Mouse (Mus musculus): ENCODE data around the gene F2r. TPM values are rescaled to one million over a fixed set of nuclear protein-coding genes. Genes with fewer than 3 reads are reported as not detected.
A peak's percentile ranks its signal among the peaks of the same experiment; 100 is the strongest.

Gene F2r
- polyA plus RNA-seq (2015; fragmentation: Nextera tagmentation; extraction: Ambion mirVana) = 72.4 and 74.6 TPM in 2 replicates

DNA sequence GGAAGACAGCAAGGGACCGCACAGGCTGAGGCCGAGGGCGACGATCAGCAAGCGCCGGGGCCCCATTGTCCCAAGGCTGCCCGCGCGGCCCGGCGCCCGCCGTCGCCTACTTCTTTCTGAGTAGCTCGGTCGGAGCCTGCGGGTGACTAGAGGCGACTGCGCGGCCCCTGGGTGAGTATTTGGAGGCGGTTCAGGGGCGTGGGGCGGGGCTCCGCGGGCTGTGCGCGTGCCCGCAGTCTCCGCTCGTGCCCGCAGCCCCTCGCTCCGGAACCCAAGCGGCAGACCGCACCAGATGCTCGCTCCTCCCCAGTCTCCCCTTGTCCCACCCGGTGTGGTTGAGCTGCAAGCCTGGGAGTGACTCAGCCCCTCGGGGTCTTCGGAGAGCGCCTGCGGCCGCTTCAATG, at the start of gene F2r:
F2r (minus strand) TSS at position 179 of the 404 bp plus-strand sequence.
- H3K36me3 ChIP-seq = no peaks in the 10 kb centered on the region
- no peaks in the 10 kb centered on the region for H3K9me3 ChIP-seq
- ATAC-seq (ENCODE audit: insufficient number of reproducible peaks, low FRiP score, low TSS enrichment, low read depth) = peak; percentile 88
- WGBS = under 1% methylated on average over 39 of the region's 42 CpGs
- H3K9ac ChIP-seq = peak within 1 kb of the TSS; percentile 86
- peaks cover 30% of the 10 kb centered on the region for H3K4me1 ChIP-seq
- peak within 1 kb of the TSS; percentile 84 for H3K27ac ChIP-seq
- peak within 1 kb of the TSS; percentile 78 for H3K4me3 ChIP-seq
- no peaks in the 10 kb centered on the region for H3K27me3 ChIP-seq
- peak within 1 kb of the TSS; percentile 76 for H3K4me2 ChIP-seq

DNA sequence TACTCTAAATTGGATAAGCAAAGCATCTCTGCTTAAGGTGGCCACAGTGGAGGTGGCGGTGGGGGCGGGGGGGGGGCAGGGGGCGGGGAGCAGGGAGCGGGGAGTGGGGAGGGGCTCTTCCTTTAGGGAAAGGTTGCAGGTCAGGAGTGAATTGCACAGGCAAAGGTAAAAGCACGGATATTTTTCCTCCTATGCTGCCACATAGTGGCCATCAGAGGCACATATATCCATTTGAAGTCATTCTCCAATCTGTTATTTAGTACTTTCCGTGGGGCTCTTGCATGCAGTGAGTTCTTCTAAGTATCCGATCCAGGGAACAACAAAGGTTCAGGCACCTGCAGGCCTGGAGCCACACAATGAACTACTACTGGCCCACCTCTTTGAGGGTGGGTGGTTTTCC, 49.0 kb upstream of the F2r start:
- Histone ChIP-seq H3K27ac (no peak overlapping the region), H3K9me3 (no peaks in the 10 kb centered on the region), H3K4me3 (no peak overlapping the region), H3K4me1 (no peaks in the 10 kb centered on the region), H3K4me2 (no peak overlapping the region), H3K9ac (no peak overlapping the region), H3K27me3 (no peaks in the 10 kb centered on the region), H3K36me3 (peaks cover 19% of the 10 kb centered on the region; the same call in 1 of the 2 replicates)
- no peak for ATAC-seq (ENCODE audit: insufficient number of reproducible peaks, low FRiP score, low TSS enrichment, low read depth)
- 22% methylated on average over 4 of the region's 7 CpGs for WGBS

DNA sequence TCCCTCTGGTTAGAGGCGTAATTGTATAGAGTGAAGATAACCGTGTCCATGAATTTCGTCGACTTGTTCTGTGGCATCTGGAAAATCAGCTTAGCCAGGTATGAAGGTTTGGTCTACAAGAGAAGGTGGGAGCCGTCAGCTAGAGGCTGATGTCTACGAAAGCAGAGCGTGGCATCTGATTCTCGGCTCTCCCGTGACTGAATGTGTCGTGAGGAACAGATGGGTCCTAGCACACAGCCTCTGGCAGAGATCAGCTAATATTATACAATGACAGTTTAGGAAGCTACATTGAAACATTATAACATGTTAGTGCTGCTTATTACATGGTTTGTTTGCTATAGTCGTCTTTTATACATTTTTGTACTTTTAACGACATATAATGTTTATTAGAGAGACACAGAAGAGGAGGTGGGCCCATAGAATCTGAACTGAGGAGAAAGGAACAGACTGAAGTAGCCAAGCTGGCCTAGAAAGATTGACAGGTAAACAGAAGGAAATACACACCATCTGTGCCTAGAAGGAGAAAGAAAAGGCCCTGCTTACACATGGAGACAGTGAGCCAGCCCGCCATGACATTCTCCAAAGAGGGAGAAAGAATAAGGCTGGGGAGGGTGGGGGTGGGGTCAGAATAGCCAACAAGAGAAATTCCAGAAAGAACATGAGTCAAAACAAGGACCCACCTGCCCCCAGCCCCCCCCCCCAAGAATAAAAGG, 47.5 kb upstream of the F2r start:
- ATAC-seq (ENCODE audit: insufficient number of reproducible peaks, low FRiP score, low TSS enrichment, low read depth) = no peak
- 79% methylated on average over 13 of the region's 13 CpGs for WGBS
- Histone ChIP-seq H3K27me3 (no peaks in the 10 kb centered on the region), H3K4me1 (no peaks in the 10 kb centered on the region), H3K36me3 (peaks cover 23% of the 10 kb centered on the region), H3K27ac (no peak overlapping the region), H3K4me2 (no peak overlapping the region), H3K4me3 (no peak overlapping the region), H3K9ac (no peak overlapping the region), H3K9me3 (no peaks in the 10 kb centered on the region)

DNA sequence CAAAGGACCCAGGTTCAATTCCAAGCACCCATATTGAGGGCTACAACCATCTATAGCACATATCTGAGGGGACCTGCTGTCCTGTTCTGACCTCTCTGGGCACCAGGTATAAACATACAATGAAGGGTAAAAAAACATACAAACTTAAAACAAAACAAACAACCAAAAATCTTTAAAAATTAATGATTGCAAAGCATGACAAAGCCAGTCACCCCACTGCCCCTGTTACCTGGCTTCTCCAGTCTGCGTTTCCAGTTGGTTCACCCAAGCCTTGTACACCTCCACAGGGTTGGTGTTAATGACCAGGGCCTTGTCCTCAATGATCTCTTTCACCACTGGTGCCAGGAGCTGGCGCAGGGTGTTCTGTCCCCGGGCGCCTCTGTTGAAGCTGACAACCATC, 45.5 kb upstream of the F2r start:
- Histone ChIP-seq H3K27me3 (no peaks in the 10 kb centered on the region), H3K9ac (no peak overlapping the region), H3K36me3 (peaks cover 22% of the 10 kb centered on the region), H3K9me3 (no peaks in the 10 kb centered on the region), H3K27ac (no peak overlapping the region), H3K4me2 (no peak overlapping the region), H3K4me1 (no peaks in the 10 kb centered on the region), H3K4me3 (no peak overlapping the region)
- 92% methylated on average over 4 of the region's 4 CpGs for WGBS
- no peak for ATAC-seq (ENCODE audit: insufficient number of reproducible peaks, low FRiP score, low TSS enrichment, low read depth)

DNA sequence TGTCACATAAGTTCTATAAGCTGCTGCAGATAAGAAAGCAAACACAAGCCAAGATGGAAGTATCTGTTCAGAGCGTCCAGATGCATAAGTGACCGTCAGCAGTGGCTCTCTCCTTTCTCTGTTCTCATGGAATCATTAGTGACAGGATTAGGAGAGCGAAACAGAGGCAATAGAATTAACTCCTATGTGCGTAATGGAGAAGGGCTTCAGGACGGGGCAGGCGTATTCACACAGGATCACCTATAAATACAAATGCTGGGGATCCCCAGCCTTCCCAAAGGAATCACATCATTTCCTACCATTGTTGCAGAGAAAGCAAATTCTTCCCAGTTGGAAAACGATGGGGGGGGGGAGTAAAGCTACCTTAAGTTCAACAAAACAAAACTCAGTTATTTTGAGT, 41.1 kb upstream of the F2r start:
- Histone ChIP-seq H3K4me2 (no peak overlapping the region), H3K36me3 (peaks cover 14% of the 10 kb centered on the region), H3K27ac (no peak overlapping the region), H3K9ac (no peak overlapping the region), H3K4me3 (no peak overlapping the region), H3K27me3 (no peaks in the 10 kb centered on the region), H3K4me1 (peaks cover 4% of the 10 kb centered on the region; the same call in 1 of the 2 replicates), H3K9me3 (no peaks in the 10 kb centered on the region)
- 78% methylated on average over 7 of the region's 7 CpGs for WGBS
- no peak for ATAC-seq (ENCODE audit: insufficient number of reproducible peaks, low FRiP score, low TSS enrichment, low read depth)

DNA sequence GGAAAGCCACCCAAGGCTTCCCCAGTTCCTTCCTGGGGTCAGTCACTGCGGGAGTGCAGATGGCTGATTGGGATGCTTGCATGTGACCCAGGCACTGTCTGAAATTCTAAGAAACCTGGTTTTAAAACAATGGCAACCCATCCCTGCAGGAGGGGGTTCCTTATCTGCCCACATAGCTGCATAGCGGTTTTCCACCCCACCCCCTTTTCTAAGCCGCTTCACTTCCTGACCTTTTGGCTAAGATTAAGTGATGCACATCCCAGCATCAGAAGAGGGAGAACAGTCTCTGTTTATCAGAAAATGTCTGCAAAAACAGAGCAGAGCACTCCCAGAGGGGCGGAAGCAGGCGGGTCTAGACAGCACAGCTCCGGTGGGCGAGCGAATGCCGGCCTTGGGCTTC, 38.9 kb upstream of the F2r start:
- Histone ChIP-seq H3K4me1 (peaks cover 4% of the 10 kb centered on the region; the same call in 1 of the 2 replicates), H3K27ac (no peak overlapping the region), H3K4me3 (no peak overlapping the region), H3K27me3 (no peaks in the 10 kb centered on the region), H3K9me3 (no peaks in the 10 kb centered on the region), H3K9ac (no peak overlapping the region), H3K4me2 (no peak overlapping the region), H3K36me3 (peaks cover 7% of the 10 kb centered on the region; the same call in 1 of the 2 replicates)
- 78% methylated on average over 9 of the region's 9 CpGs for WGBS
- no peak for ATAC-seq (ENCODE audit: insufficient number of reproducible peaks, low FRiP score, low TSS enrichment, low read depth)

DNA sequence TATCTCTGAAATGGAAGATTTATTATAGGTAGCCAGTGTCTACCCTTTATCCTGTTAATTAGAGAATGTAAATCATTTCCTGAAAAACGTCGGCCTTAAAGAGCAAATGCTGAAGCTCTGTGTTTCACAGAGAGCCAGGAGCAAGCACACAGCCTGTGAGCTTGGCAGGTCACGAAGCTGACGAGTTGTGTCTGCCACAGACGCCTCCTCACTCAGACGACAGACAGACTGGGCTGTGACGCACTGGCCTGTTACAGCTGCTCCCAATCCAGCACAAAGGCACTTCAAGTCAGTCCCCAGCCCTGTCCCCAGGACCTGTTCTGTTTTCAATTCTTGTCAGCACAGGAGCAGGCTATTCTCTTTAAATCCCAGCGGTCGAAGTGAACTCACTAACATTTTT, 37.0 kb upstream of the F2r start:
- 16% methylated on average over 9 of the region's 9 CpGs for WGBS

DNA sequence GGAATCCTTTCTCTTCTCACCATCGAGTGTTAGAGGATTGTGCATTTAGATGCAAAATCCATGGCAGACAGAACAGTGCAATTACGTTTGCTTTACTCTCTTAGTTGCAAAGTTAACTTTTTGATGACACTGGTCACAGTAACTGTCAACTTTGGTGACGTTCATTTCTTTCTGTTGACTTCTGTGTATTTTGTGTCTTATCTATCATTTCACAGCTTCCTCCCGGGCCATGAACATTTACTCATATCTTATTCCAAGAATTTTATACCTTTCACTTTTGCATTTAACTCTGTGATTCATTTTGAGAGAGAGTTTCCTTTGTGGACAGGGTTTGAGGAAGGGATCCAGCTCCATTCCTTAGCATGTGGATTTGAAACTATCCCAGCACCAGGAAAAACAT, 35.4 kb upstream of the F2r start:
- no peak overlapping the region for H3K9ac ChIP-seq
- no peaks in the 10 kb centered on the region for H3K36me3 ChIP-seq
- H3K4me1 ChIP-seq = peaks cover 4% of the 10 kb centered on the region; the same call in 1 of the 2 replicates
- whole genome bisulfite sequencing = 74% methylated on average over 4 of the region's 4 CpGs
- no peak overlapping the region for H3K27ac ChIP-seq
- H3K4me3 ChIP-seq = no peak overlapping the region
- no peaks in the 10 kb centered on the region for H3K27me3 ChIP-seq
- H3K4me2 ChIP-seq = no peak overlapping the region
- no peaks in the 10 kb centered on the region for H3K9me3 ChIP-seq
- ATAC-seq (ENCODE audit: insufficient number of reproducible peaks, low FRiP score, low TSS enrichment, low read depth) = no peak

More for the DNA sequence above, 37.0 kb upstream of the F2r start:
- ATAC-seq (ENCODE audit: insufficient number of reproducible peaks, low FRiP score, low TSS enrichment, low read depth) = no peak
- Histone ChIP-seq H3K4me3 (no peak overlapping the region), H3K9ac (no peak overlapping the region), H3K36me3 (no peaks in the 10 kb centered on the region), H3K4me1 (peaks cover 4% of the 10 kb centered on the region; the same call in 1 of the 2 replicates), H3K27me3 (no peaks in the 10 kb centered on the region), H3K27ac (no peak overlapping the region), H3K9me3 (no peaks in the 10 kb centered on the region), H3K4me2 (no peak overlapping the region)

DNA sequence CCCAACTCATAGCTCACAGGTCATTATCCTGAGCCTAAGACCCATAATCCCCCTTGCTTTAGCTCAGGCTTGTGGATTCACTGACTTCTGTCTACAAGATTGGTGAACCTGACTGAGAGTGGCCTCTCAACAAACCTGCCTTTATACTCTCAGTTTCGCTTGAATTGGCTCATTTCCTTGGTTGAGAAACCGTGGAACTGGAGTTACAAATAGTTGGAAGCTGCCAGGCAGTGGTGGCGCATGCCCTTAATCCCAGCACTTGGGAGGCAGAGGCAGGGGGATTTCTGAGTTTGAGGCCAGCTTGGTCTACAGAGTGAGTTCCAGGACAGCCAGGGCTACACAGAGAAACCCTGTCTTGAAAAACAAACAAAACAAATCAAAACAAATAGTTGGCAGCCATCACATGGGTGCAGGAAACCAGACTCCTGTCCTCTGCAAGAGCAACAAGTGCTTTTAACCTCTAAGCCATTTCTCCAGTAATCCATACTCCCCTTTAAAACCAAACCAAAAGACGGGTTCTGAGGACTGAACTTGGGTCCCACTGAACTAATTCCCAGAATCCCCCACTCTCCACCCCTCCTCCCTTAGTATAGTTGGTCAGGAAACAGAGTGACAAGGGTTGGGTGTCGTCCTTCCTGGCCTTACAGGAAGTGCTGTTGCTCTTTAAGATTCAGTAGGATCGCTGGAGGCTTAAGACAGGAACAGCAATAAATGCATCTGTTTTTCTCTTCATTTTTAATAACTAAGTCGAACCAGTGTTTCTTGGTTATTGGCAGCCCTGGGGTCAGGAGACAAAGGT, 33.8 kb upstream of the F2r start:
- no peaks in the 10 kb centered on the region for H3K36me3 ChIP-seq
- no peak overlapping the region for H3K4me3 ChIP-seq
- peaks cover 4% of the 10 kb centered on the region; the same call in 1 of the 2 replicates for H3K4me1 ChIP-seq
- no peak overlapping the region for H3K4me2 ChIP-seq
- H3K9ac ChIP-seq = no peak overlapping the region
- H3K27ac ChIP-seq = no peak overlapping the region
- H3K9me3 ChIP-seq = no peaks in the 10 kb centered on the region
- H3K27me3 ChIP-seq = no peaks in the 10 kb centered on the region
- 66% methylated on average over 7 of the region's 7 CpGs for WGBS
- ATAC-seq (ENCODE audit: insufficient number of reproducible peaks, low FRiP score, low TSS enrichment, low read depth) = no peak

DNA sequence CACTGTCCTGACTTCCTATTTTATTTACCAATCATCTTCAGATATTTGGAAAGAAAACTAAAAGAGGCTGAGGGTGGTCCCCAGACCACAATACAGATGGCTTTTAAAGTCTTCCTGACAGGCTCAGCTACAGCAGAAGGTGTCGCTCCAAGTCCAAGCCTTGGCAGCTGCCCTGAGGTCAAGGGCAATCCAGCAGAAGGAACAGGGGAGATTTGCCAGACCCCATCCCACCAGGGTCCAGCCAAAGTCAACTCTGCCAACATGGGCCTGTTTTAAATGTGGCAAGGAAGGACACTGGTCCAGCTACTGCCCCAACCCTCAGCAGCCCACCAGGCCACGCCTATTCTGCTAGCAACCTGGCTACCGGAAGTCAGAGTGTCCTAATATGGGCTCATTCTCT, 31.7 kb upstream of the F2r start:
- 0 out of 2 replicates have a peak, but pooled peaks cover 3% of the 10 kb centered on the region for H3K36me3 ChIP-seq
- 81% methylated on average over 3 of the region's 3 CpGs for WGBS
- H3K9me3 ChIP-seq = no peaks in the 10 kb centered on the region
- H3K4me3 ChIP-seq = no peak overlapping the region
- no peaks in the 10 kb centered on the region for H3K27me3 ChIP-seq
- no peak for ATAC-seq (ENCODE audit: insufficient number of reproducible peaks, low FRiP score, low TSS enrichment, low read depth)
- H3K9ac ChIP-seq = no peak overlapping the region
- no peak overlapping the region for H3K27ac ChIP-seq
- H3K4me1 ChIP-seq = no peaks in the 10 kb centered on the region
- H3K4me2 ChIP-seq = no peak overlapping the region

DNA sequence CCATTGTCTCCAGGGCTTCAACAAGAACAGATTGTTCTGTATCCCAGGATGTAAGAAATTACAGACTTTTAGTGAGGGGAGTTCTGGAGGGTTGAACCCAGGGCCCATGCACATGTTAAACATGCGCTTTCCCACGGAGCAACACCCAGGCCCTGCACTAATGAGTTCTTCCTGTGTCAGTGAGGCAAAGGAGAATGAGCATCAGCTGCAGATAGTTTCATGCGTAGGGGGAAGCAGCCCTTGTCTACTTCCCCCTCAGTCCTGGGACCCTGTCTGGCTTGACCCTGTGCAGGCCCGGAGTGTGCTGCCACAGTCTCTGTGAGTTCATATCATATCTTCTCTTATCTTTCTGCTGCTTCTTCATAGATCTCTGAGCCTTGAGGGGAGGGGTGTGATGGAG, 29.0 kb upstream of the F2r start:
- 0 out of 2 replicates have a peak, but pooled peaks have one; percentile 8 for ATAC-seq (ENCODE audit: insufficient number of reproducible peaks, low FRiP score, low TSS enrichment, low read depth)
- Histone ChIP-seq H3K36me3 (0 out of 2 replicates have a peak, but pooled peaks cover 3% of the 10 kb centered on the region), H3K4me2 (no peak overlapping the region), H3K27ac (peak overlapping the region; percentile 44; the same call in 1 of the 2 replicates), H3K9ac (no peak overlapping the region), H3K4me1 (peaks cover 11% of the 10 kb centered on the region), H3K4me3 (no peak overlapping the region), H3K9me3 (no peaks in the 10 kb centered on the region), H3K27me3 (no peaks in the 10 kb centered on the region)
- 33% methylated on average over 4 of the region's 4 CpGs for WGBS

DNA sequence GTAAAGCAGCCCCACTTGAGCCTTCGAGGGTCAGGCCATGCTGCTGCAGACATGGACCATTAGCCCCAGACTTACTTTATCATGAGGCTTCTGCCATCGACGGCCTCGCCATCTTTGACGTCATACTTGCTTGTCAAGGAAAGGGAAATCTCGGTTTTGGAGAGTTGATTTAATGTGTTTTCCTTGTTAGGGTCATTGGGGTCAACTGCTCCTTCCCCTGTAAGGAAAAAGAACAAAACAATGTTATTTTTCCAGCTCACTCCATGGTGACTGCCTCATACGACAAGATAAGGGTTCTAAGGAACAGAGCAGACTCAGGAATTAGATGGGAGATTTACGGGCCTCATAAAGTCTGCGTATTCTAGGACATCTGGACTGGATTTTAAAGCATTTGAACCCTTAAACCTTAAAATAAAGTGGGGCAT, 28.4 kb upstream of the F2r start:
- Histone ChIP-seq H3K27ac (no peak overlapping the region), H3K27me3 (no peaks in the 10 kb centered on the region), H3K36me3 (0 out of 2 replicates have a peak, but pooled peaks cover 3% of the 10 kb centered on the region), H3K9ac (no peak overlapping the region), H3K9me3 (no peaks in the 10 kb centered on the region), H3K4me3 (no peak overlapping the region), H3K4me1 (peaks cover 11% of the 10 kb centered on the region), H3K4me2 (no peak overlapping the region)
- no peak for ATAC-seq (ENCODE audit: insufficient number of reproducible peaks, low FRiP score, low TSS enrichment, low read depth)
- WGBS = 25% methylated on average over 9 of the region's 9 CpGs

Measured in limb, embryonic 15.5 days (tissue).